Mouse (Mus musculus) kidney, adult 2 months (tissue): ENCODE data around the gene Tsc22d2.

ENCODE experiments used
- CTCF ChIP-seq: fragments of 200-500 bp; conservative IDR thresholded peaks from 2 replicates; pipeline ENCODE4 v1.5.1; 2011; ENCODE audit warnings: low read depth, mild to moderate bottlenecking, control low read depth, low read length, moderate library complexity, mixed read lengths; ENCODE audit not compliant: insufficient read depth, insufficient read length
- POLR2A ChIP-seq: fragments of 200-500 bp; IDR thresholded peaks from one replicate; pipeline ENCODE4 v1.6.1; 2011; ENCODE audit warnings: low read depth, low read length, control low read depth

GRCm38 (mm10) chr3:58376713-58377112 is 37.8 kb upstream of the Tsc22d2 start:
- TF ChIP-seq CTCF (no peak), POLR2A (no peak)
